Mouse (Mus musculus): ENCODE data around the gene Gm853. TPM values are rescaled to one million over a fixed set of nuclear protein-coding genes. Genes with fewer than 3 reads are reported as not detected.

The Gm853 gene
- polyA plus RNA-seq, 1 experiment, result not detected

DNA sequence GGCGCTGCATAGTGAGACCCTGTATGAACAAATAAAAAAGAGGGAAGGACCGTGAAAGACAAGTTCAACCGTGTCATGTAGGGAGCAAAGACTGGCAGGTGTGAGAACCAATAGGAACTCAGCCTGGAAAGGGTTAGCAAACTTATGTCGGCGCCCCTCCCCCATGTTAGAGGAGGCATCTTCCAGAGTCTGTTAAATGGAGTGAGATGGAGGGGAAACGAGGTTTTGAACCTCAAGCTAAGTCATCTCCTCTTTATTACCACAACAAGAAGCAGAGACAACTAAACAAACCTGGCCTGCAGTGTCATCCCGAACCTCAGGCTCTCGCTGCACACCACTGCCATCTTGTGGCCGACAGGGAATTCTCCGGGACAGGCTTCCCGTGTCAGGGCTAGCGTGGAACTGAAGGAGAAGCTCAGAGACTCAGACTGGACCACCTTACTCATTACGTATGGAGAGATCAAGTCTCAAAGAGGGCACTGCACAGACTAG lies 33.3 kb downstream of the Gm853 start:
- no peaks in the 10 kb centered on the region for H3K36me3 ChIP-seq (ENCODE audit: control insufficient read depth, insufficient read depth, low read length)
- H3K4me1 ChIP-seq (ENCODE audit: control insufficient read depth, insufficient read depth, insufficient read length), result no peaks in the 10 kb centered on the region
- 3% methylated on average over 13 of the region's 13 CpGs for WGBS
- DNase-seq (ENCODE audit: low read depth in 1 of 2, low spot score in 2 of 2), result peak; percentile 29 to 59
- H3K4me3 ChIP-seq (ENCODE audit: extremely low read depth, insufficient read depth, insufficient read length), result no peak overlapping the region
- peaks cover 1% of the 10 kb centered on the region; the same call in 1 of the 2 replicates for H3K27me3 ChIP-seq (ENCODE audit: control insufficient read depth, insufficient read depth, low read length)
- TF ChIP-seq POLR2A (IDR thresholded peaks at IDR 0.05; ENCODE audit: low read depth, low read length), result no peak
- TF ChIP-seq CTCF (IDR thresholded peaks at IDR 0.05; ENCODE audit: extremely low read depth, insufficient read depth, insufficient read length, insufficient replicate concordance), result peak; percentile 95
- H3K27ac ChIP-seq (ENCODE audit: insufficient read depth, low read length), result no peak overlapping the region

DNA sequence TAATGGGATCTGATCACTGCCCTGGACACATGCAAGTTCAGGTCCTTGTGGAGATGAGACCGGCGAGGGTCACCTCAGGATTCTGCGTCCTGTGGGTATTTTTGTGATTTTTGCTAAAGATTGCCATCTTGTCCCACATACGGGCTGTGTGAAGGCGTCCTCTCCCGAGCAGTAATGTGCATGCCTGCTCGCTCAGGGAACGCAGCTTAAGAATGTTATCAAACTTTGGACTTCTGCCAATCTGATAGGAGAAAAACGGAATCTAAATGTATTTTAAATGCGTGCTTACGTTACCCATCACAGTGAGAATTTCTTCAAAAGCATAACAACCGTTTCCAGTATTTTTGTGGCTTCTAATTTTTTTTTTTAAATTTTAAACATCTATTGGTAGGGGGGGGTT lies 35.3 kb downstream of the Gm853 start:
- Histone ChIP-seq H3K4me1 (ENCODE audit: control insufficient read depth, insufficient read depth, insufficient read length) (no peaks in the 10 kb centered on the region), H3K36me3 (ENCODE audit: control insufficient read depth, insufficient read depth, low read length) (no peaks in the 10 kb centered on the region), H3K27ac (ENCODE audit: insufficient read depth, low read length) (no peak overlapping the region), H3K4me3 (ENCODE audit: extremely low read depth, insufficient read depth, insufficient read length) (no peak overlapping the region), H3K27me3 (ENCODE audit: control insufficient read depth, insufficient read depth, low read length) (no peaks in the 10 kb centered on the region)
- WGBS, result 55% methylated on average over 12 of the region's 12 CpGs
- no peak for TF ChIP-seq POLR2A (IDR thresholded peaks at IDR 0.05; ENCODE audit: low read depth, low read length)
- no peak for TF ChIP-seq CTCF (IDR thresholded peaks at IDR 0.05; ENCODE audit: extremely low read depth, insufficient read depth, insufficient read length, insufficient replicate concordance)
- DNase-seq (ENCODE audit: low read depth in 1 of 2, low spot score in 2 of 2), result no peak

DNA sequence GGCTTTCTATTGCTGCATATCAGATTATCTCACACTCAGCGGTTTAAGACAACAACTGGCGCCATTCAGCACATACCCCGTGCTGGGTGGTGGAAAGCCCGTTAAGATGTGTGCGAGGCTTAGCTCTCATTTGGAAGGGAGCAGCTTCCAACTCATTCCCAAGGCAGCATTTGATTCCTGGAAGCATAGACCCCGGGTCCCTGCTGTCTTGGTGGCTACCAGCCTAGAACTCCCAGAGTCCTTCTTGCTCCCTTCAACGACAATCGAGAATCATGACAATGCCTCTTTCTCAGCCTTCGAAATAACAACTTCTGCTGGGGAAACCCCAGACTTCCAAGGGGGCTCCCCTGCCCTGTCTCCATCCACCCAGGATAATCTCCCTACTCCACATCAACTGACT lies 35.8 kb downstream of the Gm853 start:
- no peak for TF ChIP-seq CTCF (IDR thresholded peaks at IDR 0.05; ENCODE audit: extremely low read depth, insufficient read depth, insufficient read length, insufficient replicate concordance)
- no peak for TF ChIP-seq POLR2A (IDR thresholded peaks at IDR 0.05; ENCODE audit: low read depth, low read length)
- Histone ChIP-seq H3K27ac (ENCODE audit: insufficient read depth, low read length) (no peak overlapping the region), H3K4me3 (ENCODE audit: extremely low read depth, insufficient read depth, insufficient read length) (no peak overlapping the region), H3K27me3 (ENCODE audit: control insufficient read depth, insufficient read depth, low read length) (no peaks in the 10 kb centered on the region), H3K4me1 (ENCODE audit: control insufficient read depth, insufficient read depth, insufficient read length) (no peaks in the 10 kb centered on the region), H3K36me3 (ENCODE audit: control insufficient read depth, insufficient read depth, low read length) (no peaks in the 10 kb centered on the region)
- 79% methylated on average over 9 of the region's 9 CpGs for WGBS
- no peak for DNase-seq (ENCODE audit: low read depth in 1 of 2, low spot score in 2 of 2)

DNA sequence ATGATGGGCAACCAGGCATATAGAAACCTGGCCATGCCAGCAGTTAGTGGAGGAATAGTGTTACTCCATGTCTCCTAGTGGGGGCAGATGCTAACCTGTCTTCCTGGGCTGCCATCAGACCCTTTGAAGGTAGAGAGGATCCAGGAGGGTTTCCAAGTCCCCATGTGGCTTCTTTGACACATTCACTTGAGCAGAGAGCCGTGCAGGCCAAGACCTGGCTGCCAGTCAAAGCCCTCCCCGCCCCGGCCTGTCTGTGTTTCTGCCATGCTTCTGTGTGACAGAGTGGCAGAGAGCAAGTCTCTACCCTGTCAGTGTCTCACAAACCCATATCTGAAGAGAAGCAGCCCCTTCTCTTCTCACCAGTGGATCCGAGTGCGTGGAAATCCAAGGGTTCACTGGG lies 38.3 kb downstream of the Gm853 start:
- TF ChIP-seq POLR2A (IDR thresholded peaks at IDR 0.05; ENCODE audit: low read depth, low read length) (no peak), CTCF (IDR thresholded peaks at IDR 0.05; ENCODE audit: extremely low read depth, insufficient read depth, insufficient read length, insufficient replicate concordance) (no peak)
- Histone ChIP-seq H3K36me3 (ENCODE audit: control insufficient read depth, insufficient read depth, low read length) (no peaks in the 10 kb centered on the region), H3K27ac (ENCODE audit: insufficient read depth, low read length) (no peak overlapping the region), H3K4me1 (ENCODE audit: control insufficient read depth, insufficient read depth, insufficient read length) (no peaks in the 10 kb centered on the region), H3K4me3 (ENCODE audit: extremely low read depth, insufficient read depth, insufficient read length) (no peak overlapping the region), H3K27me3 (ENCODE audit: control insufficient read depth, insufficient read depth, low read length) (no peaks in the 10 kb centered on the region)
- DNase-seq (ENCODE audit: low read depth in 1 of 2, low spot score in 2 of 2), result no peak
- 92% methylated on average over 5 of the region's 5 CpGs for WGBS

GRCm38 (mm10) chr4:130183023-130183422 lies 39.2 kb downstream of the Gm853 start:
- 93% methylated on average over 13 of the region's 13 CpGs for WGBS
- no peak for DNase-seq (ENCODE audit: low read depth in 1 of 2, low spot score in 2 of 2)
- no peaks in the 10 kb centered on the region for H3K36me3 ChIP-seq (ENCODE audit: control insufficient read depth, insufficient read depth, low read length)
- no peak overlapping the region for H3K27ac ChIP-seq (ENCODE audit: insufficient read depth, low read length)
- no peak overlapping the region for H3K4me3 ChIP-seq (ENCODE audit: extremely low read depth, insufficient read depth, insufficient read length)
- H3K27me3 ChIP-seq (ENCODE audit: control insufficient read depth, insufficient read depth, low read length), result no peaks in the 10 kb centered on the region
- H3K4me1 ChIP-seq (ENCODE audit: control insufficient read depth, insufficient read depth, insufficient read length), result no peaks in the 10 kb centered on the region
- no peak for TF ChIP-seq POLR2A (IDR thresholded peaks at IDR 0.05; ENCODE audit: low read depth, low read length)

DNA sequence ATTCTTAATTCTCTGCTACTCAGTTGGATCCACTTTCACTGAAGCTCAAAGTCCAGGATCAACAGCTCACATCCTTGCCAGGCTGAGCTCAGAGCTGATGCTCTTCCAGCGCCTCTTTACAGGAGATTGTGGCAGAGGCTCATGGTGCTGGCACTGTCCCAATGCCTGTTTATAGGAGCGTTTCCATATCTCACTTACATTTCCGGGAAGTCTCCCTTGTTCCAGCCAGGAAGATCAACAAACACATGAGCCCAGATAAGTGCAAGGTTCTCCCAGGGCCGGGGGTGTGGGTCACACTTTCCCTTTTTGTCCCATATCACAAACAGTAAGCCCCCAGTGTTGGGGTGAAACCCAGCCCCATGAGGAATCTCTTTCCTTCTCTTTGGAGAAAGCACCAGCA lies 40.3 kb downstream of the Gm853 start:
- whole genome bisulfite sequencing, result 80% methylated on average over 4 of the region's 4 CpGs
- no peak for DNase-seq (ENCODE audit: low read depth in 1 of 2, low spot score in 2 of 2)
- no peaks in the 10 kb centered on the region for H3K4me1 ChIP-seq (ENCODE audit: control insufficient read depth, insufficient read depth, insufficient read length)
- no peak overlapping the region for H3K27ac ChIP-seq (ENCODE audit: insufficient read depth, low read length)
- no peaks in the 10 kb centered on the region for H3K27me3 ChIP-seq (ENCODE audit: control insufficient read depth, insufficient read depth, low read length)
- H3K4me3 ChIP-seq (ENCODE audit: extremely low read depth, insufficient read depth, insufficient read length), result no peak overlapping the region
- TF ChIP-seq CTCF (IDR thresholded peaks at IDR 0.05; ENCODE audit: extremely low read depth, insufficient read depth, insufficient read length, insufficient replicate concordance), result no peak
- TF ChIP-seq POLR2A (IDR thresholded peaks at IDR 0.05; ENCODE audit: low read depth, low read length), result no peak
- H3K36me3 ChIP-seq (ENCODE audit: control insufficient read depth, insufficient read depth, low read length), result no peaks in the 10 kb centered on the region

DNA sequence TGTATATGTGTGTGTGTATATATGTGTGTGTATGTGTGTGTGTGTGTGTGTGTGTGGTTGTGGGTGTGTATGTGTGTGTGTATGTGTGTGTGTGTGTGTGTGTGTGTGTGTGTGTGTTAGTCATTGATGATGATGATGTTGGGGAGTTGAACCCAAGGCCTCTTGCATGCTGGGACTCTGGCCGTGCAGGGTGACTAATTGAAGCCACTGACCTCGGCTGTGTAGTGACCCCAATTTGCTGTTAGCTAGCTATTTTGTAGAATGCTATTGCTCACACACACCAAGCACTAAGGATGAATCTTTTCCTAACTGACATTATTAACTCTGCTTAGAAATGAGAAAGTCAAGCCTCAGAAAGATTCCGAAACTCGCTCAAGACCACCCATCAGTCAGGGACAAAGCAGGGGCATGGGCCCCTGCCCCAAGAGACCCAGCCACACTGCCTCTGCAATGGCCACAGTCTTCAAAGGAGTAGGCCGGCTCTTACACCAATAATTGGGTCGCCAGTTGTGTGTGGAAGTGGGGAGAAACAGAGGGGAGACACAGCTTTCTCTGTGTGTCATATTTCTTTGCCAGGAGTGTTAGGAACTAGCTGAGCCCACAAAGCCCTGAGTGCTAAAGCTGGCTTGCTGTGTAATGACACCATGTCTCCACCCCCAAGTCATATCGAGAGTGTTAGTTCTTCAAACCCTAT lies 41.1 kb downstream of the Gm853 start:
- TF ChIP-seq POLR2A (IDR thresholded peaks at IDR 0.05; ENCODE audit: low read depth, low read length) (no peak), CTCF (IDR thresholded peaks at IDR 0.05; ENCODE audit: extremely low read depth, insufficient read depth, insufficient read length, insufficient replicate concordance) (no peak)
- Histone ChIP-seq H3K27ac (ENCODE audit: insufficient read depth, low read length) (no peak overlapping the region), H3K36me3 (ENCODE audit: control insufficient read depth, insufficient read depth, low read length) (no peaks in the 10 kb centered on the region), H3K4me3 (ENCODE audit: extremely low read depth, insufficient read depth, insufficient read length) (no peak overlapping the region), H3K27me3 (ENCODE audit: control insufficient read depth, insufficient read depth, low read length) (no peaks in the 10 kb centered on the region), H3K4me1 (ENCODE audit: control insufficient read depth, insufficient read depth, insufficient read length) (no peaks in the 10 kb centered on the region)
- WGBS, result 78% methylated on average over 7 of the region's 7 CpGs
- no peak for DNase-seq (ENCODE audit: low read depth in 1 of 2, low spot score in 2 of 2)
